9 mouse cellular contexts compared by ENCODE assay signal in genomic region chr2:26360772-26361171, GRCm38 (mm10). TPM values are rescaled to one million over a fixed set of nuclear protein-coding genes. Genes with fewer than 3 reads are reported as not detected.
DNase-seq lines count a peak whose midpoint lies in the region; ATAC-seq and TF ChIP-seq lines count a peak whose summit lies in the region.
"Had no signal": no experiment of that assay in that cellular context is flagged by ENCODE, and none has a peak within 500 bp of the region (broad histone marks: within the 10 kb centered on the region; RNA-seq: fewer than 3 reads in every experiment).

Card9 (minus strand) TSS chr2:26360918.

- no peak for TF ChIP-seq POLR2A in myocyte (IDR thresholded peaks at IDR 0.05; ENCODE audit: insufficient read length, low read depth)

- no peak for ATAC-seq in liver, embryonic 12.5 days

- H3K4me1 ChIP-seq in brown adipose tissue, adult 24 weeks (ENCODE audit: control insufficient read depth, insufficient read depth, insufficient read length, low read length): peaks cover 8% of the 10 kb centered on the region; the same call in 1 of the 2 replicates
- H3K4me1 ChIP-seq in liver, embryonic 12.5 days: 0 out of 2 replicates have a peak, but pooled peaks cover 4% of the 10 kb centered on the region

- H3K27ac ChIP-seq in brown adipose tissue, adult 24 weeks (replicated peaks; ENCODE audit: low read depth, low read length): peak within 1 kb of the TSS; percentile 73
- no peak within 1 kb of the TSS for H3K27ac ChIP-seq in liver, embryonic 12.5 days
- H3K27ac ChIP-seq: heart, embryonic 15.5 days had no signal

- H3K79me2 ChIP-seq in myocyte (ENCODE audit: control insufficient read depth, insufficient read depth): no peaks in the 10 kb centered on the region

- peak within 1 kb of the TSS; percentile 13; the same call in 1 of the 2 replicates for H3K4me3 ChIP-seq in brown adipose tissue, adult 24 weeks (ENCODE audit: insufficient read depth, low read depth, low read length)
- no peak within 1 kb of the TSS; the same call in 1 of the 2 replicates for H3K4me3 ChIP-seq in liver, embryonic 12.5 days
- H3K4me3 ChIP-seq in myocyte: no peak within 1 kb of the TSS
- H3K4me3 ChIP-seq: heart, embryonic 15.5 days had no signal

- H3K9ac ChIP-seq in liver, embryonic 12.5 days: no peak within 1 kb of the TSS
- H3K9ac ChIP-seq: heart, embryonic 15.5 days had no signal

- intact Hi-C loops in left cerebral cortex, postnatal 10 days (cut with DNase I): no loop called here

- no peaks in the 10 kb centered on the region for H3K9me3 ChIP-seq in liver, embryonic 12.5 days (replicated peaks)
- H3K9me3 ChIP-seq: heart, embryonic 15.5 days had no signal

- H3K27me3 ChIP-seq in liver, embryonic 12.5 days (replicated peaks): no peaks in the 10 kb centered on the region
- H3K27me3 ChIP-seq in myocyte (ENCODE audit: control insufficient read depth, insufficient read depth, insufficient read length): no peaks in the 10 kb centered on the region
- H3K27me3 ChIP-seq: heart, embryonic 15.5 days had no signal

- H3K4me2 ChIP-seq in liver, embryonic 12.5 days: peak within 1 kb of the TSS; percentile 14; the same call in 1 of the 2 replicates
- no peak within 1 kb of the TSS for H3K4me2 ChIP-seq in myocyte (ENCODE audit: low read depth)
- H3K4me2 ChIP-seq: heart, embryonic 15.5 days had no signal

- 19% methylated on average over 3 of the region's 3 CpGs for WGBS in liver, embryonic 12.5 days (ENCODE audit: insufficient replicate concordance)

- H3ac ChIP-seq in myocyte (ENCODE audit: control insufficient read depth, insufficient read length): no peak within 1 kb of the TSS

- peaks cover 35% of the 10 kb centered on the region for H3K36me3 ChIP-seq in liver, embryonic 12.5 days
- H3K36me3 ChIP-seq in myocyte (ENCODE audit: control insufficient read depth, insufficient read depth): no peaks in the 10 kb centered on the region

- DNase-seq in kidney, postnatal 10 days: peak; percentile 10
- DNase-seq in kidney, adult 8-10 months: no peak
- no peak for DNase-seq in urinary bladder, postnatal 25 days (ENCODE audit: low spot score)
- DNase-seq in urinary bladder, postnatal 4 days (ENCODE audit: low spot score in 2 of 2): no peak
- no peak for DNase-seq in left cerebral cortex, postnatal 10 days (ENCODE audit: extremely low spot score in 1 of 2, low spot score in 2 of 2)

TF ChIP-seq in myocyte, 11 proteins besides CTCF, POLR2A, EP300 and RAD21:
- TF ChIP-seq POLR2AphosphoS2 (IDR thresholded peaks at IDR 0.05; ENCODE audit: insufficient read length, low read depth): peak; percentile 15
- no peak for TF ChIP-seq TCF12 (IDR thresholded peaks at IDR 0.05; ENCODE audit: insufficient read depth, poor library complexity, severe bottlenecking)

RNA-seq across cellular contexts. Expression of gene Card9, which starts in this region (rescaled TPM):
- 0.79 and 3.7 TPM in 2 replicates for polyA plus RNA-seq in brown adipose tissue, adult 24 weeks (2012; ENCODE audit: insufficient read depth, insufficient read length, missing spikeins)
- polyA plus RNA-seq in liver, embryonic 12.5 days (2016; fragmentation: Nextera tagmentation; extraction: Ambion mirVana): 1.2 and 1.3 TPM in 2 replicates
- polyA plus RNA-seq in myocyte (2012; fragmentation: generic; extraction: Trizol): 0.84 TPM
- total RNA-seq in left cerebral cortex, postnatal 10 days (2021): 1 to 10 TPM; 2.1 to 2.9 TPM
